ENCODE assay signal across 11 mouse cellular contexts in genomic region chr2:38137086-38137485, GRCm38 (mm10).
DNase-seq lines count a peak whose midpoint lies in the region; ATAC-seq lines count a peak whose summit lies in the region.
"Had no signal": no experiment of that assay in that cellular context is flagged by ENCODE, and none has a peak within 500 bp of the region (broad histone marks: within the 10 kb centered on the region; RNA-seq: fewer than 3 reads in every experiment).

No protein-coding gene starts in this region.

- no peak for ATAC-seq in granulocyte monocyte progenitor cell, adult 5-6 weeks (replicated peaks; ENCODE audit: poor library complexity, severe bottlenecking)

- no peaks in the 10 kb centered on the region for H3K27me3 ChIP-seq in forebrain, embryonic 10.5 days (ENCODE audit: poor library complexity, severe bottlenecking)

- no peak overlapping the region for H3K4me3 ChIP-seq in forebrain, embryonic 10.5 days

- peak overlapping the region; percentile 48; the same call in 1 of the 2 replicates for H3K27ac ChIP-seq in forebrain, embryonic 10.5 days
- H3K27ac ChIP-seq: macrophage had no signal

- DNase-seq in left cerebral cortex, postnatal 4 days: peak; percentile 89
- DNase-seq in left cerebral cortex, adult 18-20 months (ENCODE audit: low spot score in 2 of 2): no peak
- peak; percentile 43 for DNase-seq in forebrain, embryonic 10.5 days (ENCODE audit: extremely low spot score, low spot score)
- peak; percentile 71 to 74 for DNase-seq in layer of hippocampus, postnatal 10 days (ENCODE audit: low spot score in 2 of 2)
- peak; percentile 8 for DNase-seq in retina, postnatal 7 days (ENCODE audit: low read depth, low spot score)
- no peak for DNase-seq in gastrocnemius, adult 8-10 months (ENCODE audit: low spot score in 2 of 2)
- DNase-seq in left cerebral cortex, postnatal 25 days (ENCODE audit: low spot score in 2 of 2): no peak
- DNase-seq: gastrocnemius, postnatal 14 days; kidney, adult 2 months had no signal

- H3K4me1 ChIP-seq in forebrain, embryonic 10.5 days: peaks cover 68% of the 10 kb centered on the region

- intact Hi-C loops in left cerebral cortex, postnatal 4 days (cut with DNase I): no loop called here
- intact Hi-C loops in left cerebral cortex, postnatal 25 days (cut with DNase I): no loop called here

- H3K9me3 ChIP-seq in forebrain, embryonic 10.5 days: no peaks in the 10 kb centered on the region

- H3K36me3 ChIP-seq in forebrain, embryonic 10.5 days (replicated peaks): no peaks in the 10 kb centered on the region

- WGBS in forebrain, embryonic 10.5 days: 40% methylated on average over 5 of the region's 5 CpGs

Comparison
In these comparisons a context has a peak if more than half of its experiments do, and no peak if none do; other contexts are left out.
1. DNase-seq: peak in left cerebral cortex, postnatal 4 days (single experiment), forebrain, embryonic 10.5 days (single experiment), layer of hippocampus, postnatal 10 days (2 of 2) and retina, postnatal 7 days (single experiment); none in left cerebral cortex, adult 18-20 months (0 of 2), gastrocnemius, adult 8-10 months (0 of 2) and left cerebral cortex, postnatal 25 days (0 of 2).